Mouse (Mus musculus): ENCODE data around the gene Rac2. TPM values are rescaled to one million over a fixed set of nuclear protein-coding genes. Genes with fewer than 3 reads are reported as not detected.

Rac2 gene
- total RNA-seq, 1 experiment from 2014 or later = 252 TPM

DNA sequence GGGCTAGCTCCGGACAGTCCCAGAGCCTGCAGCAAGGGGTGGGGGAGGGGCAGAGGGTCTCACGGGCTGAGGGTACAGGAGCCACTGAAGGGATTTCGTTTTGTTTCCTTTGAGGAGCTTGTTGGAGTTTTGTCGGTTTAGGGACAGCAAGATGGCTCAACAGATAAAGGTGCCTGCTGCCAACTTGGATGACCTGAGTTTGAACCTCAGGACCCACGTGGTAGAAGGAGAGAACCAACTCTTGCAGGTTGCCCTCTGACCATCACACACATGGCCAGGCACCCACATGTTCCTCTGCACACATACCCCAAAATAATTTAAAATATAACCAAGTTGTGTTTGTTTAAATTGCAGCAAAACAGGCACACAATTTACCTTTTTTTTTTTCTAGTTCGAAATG lies 17.4 kb upstream of the Rac2 start:
- no peak for ATAC-seq (replicated peaks; ENCODE audit: low read depth, poor library complexity, severe bottlenecking)

DNA sequence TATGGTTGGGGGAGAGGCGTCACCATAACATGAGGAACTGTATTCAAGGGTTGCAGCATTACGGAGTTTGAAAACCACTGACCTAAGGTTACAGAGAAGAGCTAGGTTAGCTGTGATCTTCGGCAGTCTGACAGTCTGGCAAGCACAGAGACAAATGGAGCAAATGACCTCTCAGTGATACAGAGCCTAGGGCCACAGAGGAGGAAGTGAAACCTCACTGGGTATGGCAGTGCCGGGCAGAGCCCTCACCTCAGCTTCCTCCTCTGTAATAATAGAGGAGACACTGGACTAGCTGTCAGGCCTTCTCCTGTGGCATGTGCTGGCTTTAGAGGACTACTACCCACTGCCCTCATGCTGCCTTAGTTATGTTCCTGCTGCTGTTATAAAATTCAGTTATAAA lies 16.3 kb upstream of the Rac2 start:
- peak; percentile 74 for ATAC-seq (replicated peaks; ENCODE audit: low read depth, poor library complexity, severe bottlenecking)

DNA sequence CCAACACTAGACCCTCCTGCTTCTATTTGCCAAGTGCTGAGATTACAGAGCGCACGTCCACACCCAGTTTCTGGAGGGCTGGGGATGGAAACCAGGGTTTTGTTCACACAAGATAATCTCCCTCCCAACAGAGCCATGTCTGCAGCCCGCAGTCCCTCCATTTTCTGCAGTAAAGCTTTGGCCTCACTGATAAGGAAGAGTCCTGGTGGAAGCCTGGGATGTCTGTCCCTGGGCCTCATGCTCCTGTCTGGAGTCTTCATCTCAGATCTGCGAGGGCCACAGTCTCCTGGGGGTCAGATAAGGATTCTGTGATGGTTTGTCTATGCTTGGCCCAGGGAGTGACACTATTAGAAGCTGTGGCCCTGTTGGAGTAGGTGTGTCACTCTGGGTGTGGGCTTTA lies 15.5 kb upstream of the Rac2 start:
- ATAC-seq (replicated peaks; ENCODE audit: low read depth, poor library complexity, severe bottlenecking) = no peak

DNA sequence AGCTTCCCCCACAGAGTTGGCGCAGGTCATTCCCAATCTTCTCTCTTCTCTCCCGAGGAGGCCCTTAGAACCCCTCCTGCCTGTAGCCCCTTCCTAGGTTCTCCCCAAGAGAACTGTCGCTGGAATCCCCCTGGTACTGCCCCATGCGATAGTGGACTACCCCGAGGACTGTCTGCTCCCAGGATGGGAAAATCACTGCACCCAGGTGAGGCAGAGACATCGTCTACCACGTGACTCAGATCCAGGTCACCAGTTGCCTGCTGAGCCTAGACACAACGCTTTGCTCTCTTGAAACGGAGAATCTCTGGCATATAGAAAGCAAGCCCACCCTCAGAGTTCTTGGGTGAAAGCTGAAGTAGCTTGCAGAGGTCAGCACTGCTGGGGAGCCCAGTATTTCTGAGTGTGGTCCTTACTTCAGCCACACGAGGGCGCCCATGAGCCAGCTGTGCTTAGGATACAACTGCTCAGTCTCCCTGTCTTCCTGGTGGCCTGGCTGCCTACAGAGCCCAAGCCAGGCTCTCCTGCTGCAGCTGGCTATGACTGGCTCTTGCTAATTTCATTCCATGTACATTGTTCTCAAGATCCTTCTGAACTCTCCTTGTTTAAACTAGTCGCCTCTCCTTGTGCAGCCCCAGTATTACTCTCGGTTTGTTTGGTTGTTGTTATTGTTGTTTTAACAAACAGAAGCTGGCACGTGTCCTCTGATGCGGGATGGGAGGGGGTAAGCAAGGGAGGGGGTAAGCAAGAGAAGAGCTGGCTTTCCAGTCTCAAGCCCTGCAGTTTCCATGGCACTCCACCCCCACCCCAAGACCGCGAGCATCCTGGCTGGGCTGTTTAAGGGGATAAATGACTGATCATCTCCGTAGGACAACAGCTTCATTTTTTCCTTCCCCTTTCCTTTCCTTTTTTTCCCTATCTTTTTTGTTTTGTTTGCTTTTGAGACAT lies 14.7 kb upstream of the Rac2 start:
- ATAC-seq (replicated peaks; ENCODE audit: low read depth, poor library complexity, severe bottlenecking) = peak; percentile 79

DNA sequence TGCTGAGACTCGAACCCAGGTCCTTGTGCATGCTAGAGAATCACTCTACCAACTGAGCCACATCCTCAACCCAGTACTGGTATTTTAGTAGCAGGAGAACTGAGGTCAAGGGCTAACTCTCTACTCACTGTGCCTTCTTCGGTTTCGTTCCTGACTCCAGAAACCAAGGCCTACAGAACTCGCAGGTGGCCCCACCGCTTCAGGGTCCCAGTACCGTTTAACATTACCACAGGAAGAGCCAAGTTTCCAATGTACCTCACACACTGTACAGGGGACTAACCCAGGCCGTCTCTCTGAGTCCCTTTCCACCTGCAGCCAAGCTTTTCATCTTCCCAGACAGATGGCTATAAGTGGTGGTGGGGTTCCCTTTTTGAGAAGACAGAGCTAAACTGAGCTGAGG lies 12.8 kb upstream of the Rac2 start:
- ATAC-seq (replicated peaks; ENCODE audit: low read depth, poor library complexity, severe bottlenecking) = no peak

DNA sequence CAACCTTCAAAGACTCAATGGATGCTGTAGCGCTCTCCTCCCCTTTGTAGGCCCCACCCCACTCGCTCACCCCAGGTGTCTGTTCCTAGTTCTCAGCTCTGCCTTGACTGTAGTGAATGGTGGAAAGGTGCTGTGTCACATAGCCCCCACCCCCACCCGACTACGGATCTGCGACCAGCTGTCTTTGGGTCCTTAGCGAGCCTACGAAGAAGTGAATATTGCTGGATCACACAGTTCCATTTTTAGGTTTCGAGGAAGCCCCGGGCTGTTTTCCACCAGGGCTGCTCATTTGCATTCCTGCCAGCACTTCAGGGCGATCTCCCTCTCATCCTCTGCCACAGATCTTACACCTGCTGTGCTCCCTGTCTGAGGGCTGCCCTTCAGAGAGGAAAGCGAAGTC lies 10.8 kb upstream of the Rac2 start:
- ATAC-seq (replicated peaks; ENCODE audit: low read depth, poor library complexity, severe bottlenecking) = no peak

DNA sequence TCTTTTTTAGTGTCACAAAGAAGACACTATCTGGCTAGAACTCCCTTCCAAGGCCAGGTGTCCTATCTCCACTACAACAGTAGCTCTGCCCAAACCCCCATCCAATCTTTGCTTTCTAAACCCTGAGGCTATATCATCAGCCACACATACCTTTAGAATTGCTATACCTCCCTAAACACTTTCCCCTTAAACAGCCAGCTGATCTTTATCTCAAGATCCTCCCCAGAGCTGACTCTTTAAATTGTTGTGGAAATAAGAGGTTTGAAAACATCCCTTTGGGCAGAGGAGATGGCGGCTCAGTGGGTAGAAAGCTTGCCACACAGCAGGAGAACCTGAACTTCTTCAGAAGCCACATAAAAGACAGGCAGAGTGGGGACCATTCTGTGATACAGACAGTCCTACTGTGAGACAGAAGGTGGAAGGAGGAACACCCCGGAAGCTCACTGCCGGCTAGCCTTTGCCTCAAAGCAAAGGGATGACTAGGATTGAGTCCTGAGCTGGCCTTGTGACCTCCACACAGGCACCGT lies 3.8 kb upstream of the Rac2 start:
- ATAC-seq (replicated peaks; ENCODE audit: low read depth, poor library complexity, severe bottlenecking) = no peak

DNA sequence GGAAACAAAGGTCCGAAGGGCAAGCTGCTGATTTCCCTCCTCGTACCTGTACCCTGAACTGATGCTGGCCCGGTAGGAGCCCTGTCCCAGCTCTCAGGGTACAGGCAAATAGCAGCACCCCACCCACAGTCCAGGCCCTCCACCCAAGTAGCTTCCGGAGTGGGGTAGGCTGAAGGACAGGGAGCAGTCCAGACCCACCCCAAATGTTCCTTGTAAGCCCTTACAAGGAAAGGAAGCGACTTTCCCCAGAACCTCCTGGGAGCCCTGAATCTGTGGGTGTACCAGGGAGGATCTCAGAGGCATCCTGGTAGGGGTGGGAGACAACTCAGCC lies 348 bp downstream of the Rac2 start:
- ATAC-seq (replicated peaks; ENCODE audit: low read depth, poor library complexity, severe bottlenecking) = no peak

DNA sequence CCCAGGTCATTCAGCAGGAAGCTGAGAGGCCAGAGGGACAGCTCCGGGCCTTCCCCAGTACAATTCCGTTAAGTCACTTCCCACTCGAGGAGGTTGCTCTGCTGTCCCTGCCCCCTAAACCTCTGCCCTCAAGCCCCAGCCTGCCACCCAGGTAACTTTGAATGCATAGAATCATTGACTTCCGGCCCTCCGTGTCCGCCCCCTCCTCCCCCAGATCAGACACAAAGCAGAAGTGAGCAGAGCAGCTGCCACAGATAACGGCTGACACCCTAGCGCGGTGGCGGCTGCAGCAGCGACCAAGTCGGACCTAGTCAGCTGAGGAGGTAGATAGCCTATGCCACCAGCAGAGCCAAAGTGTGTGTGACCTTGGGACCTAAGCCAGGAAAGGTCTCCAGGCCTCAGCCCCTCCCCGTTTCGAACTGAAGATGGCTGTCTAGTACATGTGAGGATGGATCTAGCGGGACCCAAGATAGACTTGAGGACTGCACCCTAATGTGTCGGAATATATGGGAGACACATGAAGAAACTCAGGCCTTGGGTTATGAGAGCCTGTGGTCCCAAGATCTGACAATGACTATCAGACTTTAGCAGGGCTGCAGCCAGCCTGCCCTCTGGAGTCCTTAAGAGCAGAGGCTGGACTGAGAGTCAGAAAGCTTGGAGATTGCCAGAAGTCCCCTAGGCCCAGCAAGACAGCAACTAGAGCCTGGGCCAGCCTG lies 871 bp downstream of the Rac2 start:
- peak; percentile 80 for ATAC-seq (replicated peaks; ENCODE audit: low read depth, poor library complexity, severe bottlenecking)

DNA sequence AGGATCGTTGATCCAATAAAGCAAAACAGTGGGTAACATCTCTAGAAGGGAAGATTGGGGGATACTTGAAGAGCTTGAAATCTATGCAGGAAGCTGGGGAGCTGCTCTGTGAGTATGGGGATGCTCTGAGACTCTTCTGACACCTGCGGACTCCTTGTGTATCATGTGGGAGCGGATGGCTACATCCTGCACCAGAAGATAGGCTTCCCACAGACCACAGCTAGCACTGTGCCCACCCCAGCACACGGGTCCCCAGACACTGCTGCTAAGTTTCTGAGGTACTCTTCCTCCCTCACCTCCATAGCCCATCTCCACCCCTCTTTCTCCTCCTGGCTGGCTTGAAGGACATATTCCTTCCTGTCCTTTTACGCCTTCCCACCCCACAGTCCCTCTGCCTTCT lies 2.4 kb downstream of the Rac2 start:
- ATAC-seq (replicated peaks; ENCODE audit: low read depth, poor library complexity, severe bottlenecking) = no peak

DNA sequence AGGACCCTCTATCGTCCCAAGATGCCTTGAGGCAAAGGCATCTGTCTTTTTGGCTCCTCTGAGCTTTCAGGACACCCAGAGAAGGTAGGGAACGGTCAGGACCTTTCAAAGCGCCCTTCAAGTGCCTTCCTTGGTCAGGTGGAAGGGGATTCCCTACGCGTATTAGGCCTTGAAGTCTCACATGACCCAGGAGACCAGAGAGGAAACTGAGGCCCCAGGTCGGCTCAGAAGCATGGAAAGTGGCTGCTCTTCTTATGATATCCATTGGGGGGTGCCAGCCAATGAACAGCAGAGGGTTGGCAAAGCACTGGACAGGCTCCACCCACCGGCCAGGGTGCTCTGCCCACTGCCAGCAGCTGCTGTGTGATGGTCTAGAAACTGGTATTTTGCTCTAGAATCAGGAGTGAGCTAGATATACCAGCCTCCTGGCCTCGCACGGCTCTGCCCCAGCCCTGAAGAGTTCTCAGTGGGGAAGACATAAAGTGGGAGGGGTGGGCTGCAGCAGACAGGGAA lies 4.9 kb downstream of the Rac2 start:
- ATAC-seq (replicated peaks; ENCODE audit: low read depth, poor library complexity, severe bottlenecking) = no peak

DNA sequence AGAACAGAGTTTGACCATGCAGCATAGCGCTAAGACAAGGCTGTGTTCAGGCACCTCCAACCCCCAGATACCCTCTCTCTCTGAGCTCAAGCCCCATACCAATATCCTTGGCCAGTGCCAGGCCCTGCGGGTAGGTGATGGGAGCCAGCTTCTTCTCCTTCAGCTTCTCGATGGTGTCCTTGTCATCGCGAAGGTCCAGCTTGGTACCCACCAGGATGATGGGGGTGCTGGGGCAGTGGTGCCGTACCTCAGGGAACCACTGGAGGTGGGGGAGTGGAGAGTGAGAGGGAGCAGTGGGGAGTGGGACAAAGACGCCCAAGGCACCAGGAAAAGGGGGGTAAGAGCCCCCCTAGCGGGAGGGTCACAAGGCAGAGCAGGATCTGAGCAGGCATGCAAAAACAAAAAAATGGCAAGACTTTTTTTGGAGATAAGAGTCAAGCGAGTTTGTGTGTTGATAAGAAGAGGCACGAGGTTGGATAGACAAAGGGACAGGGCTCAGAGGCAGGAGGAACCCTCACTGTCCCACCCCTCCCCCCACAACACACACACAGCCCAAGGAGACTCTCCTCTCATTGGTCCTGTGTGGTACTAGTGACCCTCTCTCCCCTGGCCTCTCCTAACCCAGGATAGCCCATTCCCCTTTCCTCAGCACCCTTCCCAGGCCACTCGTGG lies 7.7 kb downstream of the Rac2 start:
- ATAC-seq (replicated peaks; ENCODE audit: low read depth, poor library complexity, severe bottlenecking) = no peak

DNA sequence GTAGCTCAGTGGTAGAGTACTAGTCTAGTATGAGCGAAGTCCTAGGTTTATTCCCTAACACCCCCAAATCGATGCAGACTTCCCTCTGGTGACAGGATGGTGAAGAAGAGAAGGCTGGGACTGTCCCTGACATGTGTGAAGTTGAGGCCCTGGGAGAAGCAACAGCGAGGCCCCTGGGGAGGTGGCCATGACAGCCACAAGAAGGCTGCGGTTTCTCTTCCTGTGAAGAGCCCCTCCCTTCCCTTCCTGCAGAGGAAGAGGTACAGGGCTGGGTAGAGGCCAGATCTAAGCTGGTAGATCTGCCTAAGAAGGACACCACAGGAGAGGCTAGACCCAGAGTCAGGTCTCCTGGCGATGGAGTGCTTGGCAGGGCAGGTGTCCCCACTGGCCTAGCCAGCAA lies 8.6 kb downstream of the Rac2 start:
- ATAC-seq (replicated peaks; ENCODE audit: low read depth, poor library complexity, severe bottlenecking) = peak; percentile 86

DNA sequence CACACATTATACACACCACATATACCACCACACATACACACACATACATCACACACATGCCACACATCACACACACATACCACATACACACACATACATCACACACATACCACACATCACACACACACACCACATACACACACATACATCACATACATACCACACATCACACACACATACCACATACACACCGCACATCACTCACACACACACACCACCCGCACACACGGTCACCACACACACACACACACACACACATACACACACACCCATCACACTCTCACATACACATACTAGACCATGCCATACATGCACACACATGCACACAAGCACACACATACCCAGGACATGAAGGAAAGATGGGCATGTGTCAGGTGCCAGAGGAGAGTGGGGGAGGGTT lies 9.2 kb downstream of the Rac2 start:
- no peak for ATAC-seq (replicated peaks; ENCODE audit: low read depth, poor library complexity, severe bottlenecking)

DNA sequence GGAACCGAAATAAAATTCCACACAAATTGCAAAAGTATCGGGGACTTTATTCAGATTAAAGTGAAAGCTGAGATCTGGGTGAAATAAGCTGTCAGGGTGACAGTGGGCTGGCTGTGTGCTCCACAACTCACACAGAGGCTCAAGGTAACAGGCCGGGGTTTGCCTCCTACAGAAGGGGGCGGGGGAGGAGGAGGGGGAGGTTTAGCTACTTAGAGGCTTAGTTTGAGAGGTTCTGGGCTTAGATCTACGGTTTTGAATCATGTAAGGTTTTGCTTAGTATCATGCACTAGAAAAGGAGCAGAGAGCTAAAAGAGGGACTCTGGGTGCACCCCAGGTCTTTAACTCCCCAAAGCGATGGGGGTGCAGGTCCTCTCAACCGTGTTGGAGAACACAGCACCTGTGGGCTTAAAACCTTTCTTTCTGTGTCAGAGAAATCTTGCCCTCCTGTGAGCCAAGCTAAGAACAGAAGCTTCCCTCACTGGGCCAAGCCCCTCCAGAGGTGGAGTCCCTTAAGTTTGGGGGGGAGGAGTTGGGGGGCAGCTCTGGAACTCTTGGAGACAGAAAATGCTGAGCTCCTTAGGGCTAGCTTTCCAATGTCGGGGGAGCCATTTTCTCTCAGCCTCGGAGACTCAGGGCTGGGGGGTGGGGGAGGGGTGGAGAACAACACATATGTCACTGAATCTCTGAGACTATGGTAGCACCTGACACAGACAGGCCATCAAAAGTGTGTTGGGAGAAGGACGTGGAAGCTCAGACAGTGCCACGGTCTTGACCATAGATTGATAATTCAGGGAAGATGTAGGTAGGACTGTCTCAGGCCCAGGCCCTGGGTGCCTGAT lies 13.2 kb downstream of the Rac2 start:
- no peak for ATAC-seq (replicated peaks; ENCODE audit: low read depth, poor library complexity, severe bottlenecking)

DNA sequence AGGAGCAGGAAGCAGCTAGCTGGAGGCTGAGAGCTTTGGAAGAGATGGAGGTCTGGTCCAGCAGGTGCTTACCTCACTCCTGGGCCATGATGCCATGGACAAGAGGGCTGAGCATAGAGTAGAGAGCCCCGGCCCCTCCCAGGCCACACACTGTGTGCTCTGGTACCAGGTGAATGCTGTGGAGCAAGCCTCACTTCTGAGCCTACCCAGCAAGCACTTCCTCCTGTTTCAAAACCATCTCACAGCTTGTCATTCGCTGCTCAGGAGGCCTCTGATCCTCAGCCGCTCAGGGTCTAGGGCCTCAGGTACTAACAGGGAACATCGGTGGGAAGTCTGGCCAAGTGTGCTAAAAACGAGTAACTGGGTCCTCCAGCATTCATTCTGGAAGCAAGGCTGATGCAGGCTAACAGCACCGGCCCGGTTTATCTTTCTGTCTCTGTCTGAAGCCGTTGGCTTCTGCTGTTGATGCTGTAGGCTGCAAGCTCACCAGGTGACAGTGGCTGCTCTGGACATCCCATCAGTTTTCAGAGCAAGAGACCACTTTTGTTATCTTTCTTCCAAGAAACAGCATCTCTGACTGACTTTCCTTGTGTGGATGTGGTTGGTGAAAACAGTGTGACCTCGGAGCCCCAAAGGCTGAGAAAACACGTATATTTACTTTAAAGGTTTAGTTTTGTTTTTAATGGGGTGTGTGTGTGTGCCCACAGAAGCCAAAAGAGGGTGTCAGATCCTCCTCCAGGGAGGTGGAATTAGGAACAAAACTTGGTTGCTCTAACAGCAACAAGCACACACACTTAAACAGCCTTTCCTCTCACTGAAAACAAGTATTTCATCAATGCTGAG lies 14.7 kb downstream of the Rac2 start:
- ATAC-seq (replicated peaks; ENCODE audit: low read depth, poor library complexity, severe bottlenecking) = no peak

DNA sequence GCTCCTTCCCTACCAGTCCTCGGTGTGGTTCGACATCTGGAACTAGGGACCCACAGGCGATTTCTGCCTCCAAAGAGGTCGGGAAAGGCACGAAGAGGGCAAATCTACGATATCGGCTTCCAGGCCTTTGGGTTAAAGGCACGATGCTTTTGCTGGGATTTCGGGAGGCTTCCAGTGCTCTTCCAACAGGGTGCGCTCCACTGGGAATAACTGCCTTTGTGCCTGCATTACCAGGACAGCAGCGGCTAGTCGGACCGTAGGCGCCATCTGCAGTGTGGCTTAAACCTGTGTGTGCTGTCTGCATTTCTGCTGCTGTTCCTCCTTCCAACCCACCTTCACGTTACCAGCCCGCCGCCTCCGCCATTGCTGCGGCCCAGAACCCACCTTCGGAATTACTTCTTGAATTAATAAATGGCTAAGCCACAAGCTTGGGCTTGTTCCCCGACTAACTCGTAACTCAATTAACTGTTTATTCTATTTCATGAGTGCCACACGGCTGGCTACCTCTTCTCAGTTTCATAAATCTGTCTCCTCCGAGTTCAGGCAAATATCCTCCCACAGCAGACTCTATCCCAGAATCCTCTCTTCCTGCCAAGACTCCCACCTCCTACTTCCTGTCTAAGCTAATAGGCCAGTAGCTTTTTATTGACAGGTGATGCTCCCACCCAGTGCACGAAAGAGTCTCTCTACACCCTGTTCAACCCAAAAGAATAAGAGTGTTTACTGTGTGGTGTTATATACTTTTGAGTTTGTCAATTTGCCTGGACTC lies 17.9 kb downstream of the Rac2 start:
- no peak for ATAC-seq (replicated peaks; ENCODE audit: low read depth, poor library complexity, severe bottlenecking)

DNA sequence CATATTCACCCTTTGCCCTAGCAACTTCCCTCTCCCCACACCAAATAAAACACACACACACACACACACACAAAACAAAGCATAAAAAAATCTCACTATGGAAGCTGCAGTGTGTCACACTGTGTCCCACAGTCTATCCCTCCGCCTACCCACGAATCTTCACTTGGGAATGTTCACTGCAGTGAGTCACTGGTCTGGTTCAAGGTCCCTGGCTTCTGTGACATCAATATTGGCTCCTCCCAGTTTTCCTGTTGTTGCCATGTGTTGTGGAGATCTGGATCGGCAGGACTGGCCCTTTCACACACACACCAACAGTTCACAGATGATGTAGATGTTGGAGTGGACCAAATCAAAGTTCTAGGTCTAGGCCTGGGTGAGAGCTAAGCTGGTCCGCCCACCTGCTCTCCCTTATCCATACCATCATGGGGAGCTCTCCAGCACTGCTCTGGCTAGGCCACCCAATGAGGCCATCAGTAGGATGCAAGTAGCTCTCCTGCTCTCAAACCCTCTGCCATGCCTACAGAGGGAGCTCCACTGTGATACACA lies 23.3 kb downstream of the Rac2 start:
- ATAC-seq (replicated peaks; ENCODE audit: low read depth, poor library complexity, severe bottlenecking) = no peak
